Mouse (Mus musculus) hindbrain, embryonic 10.5 days (tissue): ENCODE data around the gene E130114P18Rik. TPM values are rescaled to one million over a fixed set of nuclear protein-coding genes. Genes with fewer than 3 reads are reported as not detected.
A peak's percentile ranks its signal among the peaks of the same experiment; 100 is the strongest.

ENCODE experiments used
- DNase-seq: peaks from one replicate; pipeline ENCODE4 v3.0.0-alpha.2; 2017; ENCODE audit warnings: low spot score
- H3K27ac ChIP-seq: fragments of 300-500 bp; sonication (generic); 2 replicates; pipeline ENCODE4 v1.5.1; 2016; ENCODE audit warnings: mild to moderate bottlenecking, moderate library complexity
- H3K27me3 ChIP-seq: fragments of 300-500 bp; sonication (generic); 2 replicates; pipeline ENCODE4 v1.6.1; 2016; ENCODE audit warnings: mild to moderate bottlenecking; ENCODE audit not compliant: poor library complexity, insufficient read depth, severe bottlenecking
- H3K36me3 ChIP-seq: fragments of 300-500 bp; sonication (generic); 2 replicates; pipeline ENCODE4 v1.6.1; 2016; ENCODE audit warnings: mild to moderate bottlenecking, moderate library complexity
- H3K4me1 ChIP-seq: fragments of 300-500 bp; sonication (generic); replicated peaks from 2 replicates; pipeline ENCODE4 v1.6.1; 2016; ENCODE audit warnings: mild to moderate bottlenecking
- H3K4me3 ChIP-seq: fragments of 300-500 bp; sonication (generic); 2 replicates; pipeline ENCODE4 v1.5.1; 2016; ENCODE audit warnings: mild to moderate bottlenecking, moderate library complexity
- H3K9me3 ChIP-seq: fragments of 300-500 bp; sonication (generic); 2 replicates; pipeline ENCODE4 v1.6.1; 2016; ENCODE audit warnings: mild to moderate bottlenecking, moderate library complexity
- WGBS: fragments of 180-500 bp; shearing (Covaris S2); methylation state at CpG from one replicate; pipeline ENCODE4 v1.1.7; 2016; 5-methylcytosine and 5-hydroxymethylcytosine counted together
- polyA plus RNA-seq: library from polyadenylated mRNA; unstranded; fragments of >200 nt; fragmentation: Nextera tagmentation; extraction: Ambion mirVana; gene quantifications from 2 replicates; pipeline ENCODE4 v1.2.1, GENCODE M21; 2016

The E130114P18Rik gene
- polyA plus RNA-seq, 1 experiment from 2014 or later: 18.4 TPM

DNA sequence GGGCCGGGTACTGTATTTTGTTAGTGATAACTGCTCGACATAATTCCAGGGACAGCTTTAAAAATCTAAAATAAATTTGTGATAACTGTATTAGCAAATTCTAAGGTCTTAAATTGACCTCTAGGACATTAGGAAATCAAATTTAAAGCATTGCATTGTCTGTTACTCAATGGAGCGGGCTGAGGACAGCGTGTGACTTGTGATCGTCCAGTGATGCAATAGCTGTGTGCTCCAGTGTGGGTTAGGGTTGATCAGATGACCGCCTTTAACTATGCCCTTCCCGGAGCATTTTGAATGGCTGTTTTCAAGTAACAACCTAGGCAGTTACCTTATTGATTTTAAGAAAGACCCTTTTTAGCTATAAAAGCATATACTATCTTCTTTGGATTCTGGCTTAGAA lies 36.6 kb upstream of the E130114P18Rik start:
- Histone ChIP-seq H3K4me3 (no peak overlapping the region), H3K27me3 (no peaks in the 10 kb centered on the region), H3K27ac (no peak overlapping the region), H3K4me1 (no peaks in the 10 kb centered on the region), H3K36me3 (no peaks in the 10 kb centered on the region), H3K9me3 (no peaks in the 10 kb centered on the region)
- 93% methylated on average over 7 of the region's 7 CpGs for WGBS
- DNase-seq: no peak

DNA sequence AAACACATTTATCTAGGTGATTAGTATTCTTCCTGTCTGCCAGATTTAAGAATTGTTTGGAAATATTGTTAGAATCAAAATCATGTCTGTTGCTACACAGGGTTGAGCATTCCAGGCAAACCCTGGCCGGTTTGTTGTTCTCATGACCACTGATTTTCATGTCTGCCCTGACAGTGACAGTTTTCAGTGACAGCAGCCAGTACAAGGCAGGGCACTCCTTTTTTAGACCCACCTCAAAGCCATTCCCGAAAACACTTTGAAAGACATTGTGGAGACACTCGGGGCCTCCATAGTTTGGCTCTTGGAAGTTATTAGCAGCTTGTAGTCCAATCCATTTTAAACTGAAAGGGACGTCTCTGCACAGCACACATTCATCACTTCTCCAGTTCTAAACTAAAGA lies 36.1 kb upstream of the E130114P18Rik start:
- 86% methylated on average over 4 of the region's 4 CpGs for WGBS
- no peak overlapping the region for H3K4me3 ChIP-seq
- no peaks in the 10 kb centered on the region for H3K9me3 ChIP-seq

DNA sequence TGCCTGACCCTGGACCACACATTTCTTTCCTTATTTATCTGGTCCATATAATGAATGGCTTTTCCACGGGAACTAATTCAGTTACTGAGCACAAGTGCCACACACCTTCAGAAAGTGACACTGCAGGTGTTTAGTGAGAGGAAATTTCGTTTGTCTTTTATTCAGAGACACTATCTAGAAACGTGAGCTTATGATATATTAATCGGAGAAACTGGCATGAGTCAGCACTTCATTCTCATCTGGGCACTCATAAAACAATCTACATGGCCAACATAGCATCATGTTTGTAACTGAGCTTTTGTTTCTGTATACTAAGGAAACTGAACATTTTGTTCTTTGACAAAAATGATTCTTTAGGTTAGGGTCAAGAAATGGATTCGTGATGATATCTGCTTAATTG lies 35.2 kb upstream of the E130114P18Rik start:
- no peak for DNase-seq
- no peaks in the 10 kb centered on the region for H3K9me3 ChIP-seq
- H3K27me3 ChIP-seq: no peaks in the 10 kb centered on the region
- H3K4me1 ChIP-seq: no peaks in the 10 kb centered on the region
- no peak overlapping the region for H3K4me3 ChIP-seq
- WGBS: 89% methylated on average over 5 of the region's 5 CpGs
- H3K36me3 ChIP-seq: no peaks in the 10 kb centered on the region
- H3K27ac ChIP-seq: no peak overlapping the region

More for the DNA sequence above, 36.1 kb upstream of the E130114P18Rik start:
- H3K27ac ChIP-seq: no peak overlapping the region
- H3K27me3 ChIP-seq: no peaks in the 10 kb centered on the region
- H3K36me3 ChIP-seq: no peaks in the 10 kb centered on the region
- no peaks in the 10 kb centered on the region for H3K4me1 ChIP-seq
- no peak for DNase-seq

DNA sequence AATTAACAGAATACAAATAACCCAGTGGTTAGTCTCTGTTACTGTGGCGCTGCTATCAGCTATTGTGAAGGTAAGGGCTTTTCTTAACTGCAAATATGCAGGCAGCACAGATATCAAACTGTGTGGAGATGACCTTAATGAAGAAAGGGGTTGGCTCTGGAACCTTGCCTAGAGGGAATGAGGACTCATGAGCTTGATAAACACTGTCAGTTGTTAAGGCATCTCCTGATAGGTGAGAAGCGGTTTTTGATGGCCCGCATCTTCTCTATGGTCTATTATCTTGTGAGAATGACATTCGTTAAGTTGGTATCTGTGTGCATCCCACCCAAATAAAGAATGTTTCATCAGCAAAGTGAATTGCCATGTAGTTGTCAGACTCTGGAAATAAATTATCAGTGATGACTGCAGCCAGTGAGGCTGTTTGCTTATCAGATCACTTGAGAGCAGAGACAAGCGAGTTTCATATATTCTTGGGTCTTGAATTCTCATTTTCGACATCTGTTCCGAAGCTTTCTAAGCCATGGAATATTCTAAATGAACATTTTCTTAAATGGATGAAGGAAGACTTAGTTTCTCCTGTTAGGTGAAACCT lies 32.6 kb upstream of the E130114P18Rik start:
- WGBS: 91% methylated on average over 7 of the region's 7 CpGs
- no peak for DNase-seq
- no peak overlapping the region for H3K27ac ChIP-seq
- peaks cover 14% of the 10 kb centered on the region for H3K4me1 ChIP-seq
- no peaks in the 10 kb centered on the region for H3K9me3 ChIP-seq
- no peak overlapping the region for H3K4me3 ChIP-seq
- H3K36me3 ChIP-seq: no peaks in the 10 kb centered on the region
- H3K27me3 ChIP-seq: no peaks in the 10 kb centered on the region

DNA sequence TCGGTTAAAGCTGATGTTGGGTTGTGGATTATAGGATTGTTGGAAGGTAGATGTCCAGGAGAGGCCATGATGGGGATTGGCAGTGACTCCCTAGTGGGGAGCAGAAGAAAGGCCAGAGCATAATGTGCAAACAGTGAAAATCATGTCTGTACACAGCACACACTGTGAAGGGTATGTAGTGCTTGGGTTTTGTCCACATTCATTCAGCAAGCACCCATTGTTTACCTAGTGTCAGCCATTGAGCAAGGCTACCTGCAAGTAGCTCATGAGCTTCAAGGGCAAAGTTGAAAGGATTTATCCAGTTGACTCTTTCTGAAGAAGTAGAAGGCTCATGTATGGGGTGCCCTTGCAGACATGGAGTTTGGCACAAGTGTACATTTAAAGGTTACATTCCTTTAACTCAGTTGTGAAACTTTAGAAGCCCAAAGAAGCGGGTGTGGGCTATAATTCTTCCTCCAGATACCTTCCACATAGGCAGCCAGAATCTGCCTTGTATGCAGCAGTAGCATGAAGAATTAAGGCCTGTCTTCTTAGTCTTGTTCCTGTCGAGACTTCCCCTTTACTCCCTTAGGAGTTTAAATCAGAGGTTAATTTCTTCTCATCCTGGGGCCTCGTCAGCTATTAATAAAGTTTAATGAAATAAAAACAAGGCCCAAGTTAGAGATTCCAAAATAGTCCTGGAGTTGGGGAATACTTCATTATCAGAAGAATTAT lies 31.9 kb upstream of the E130114P18Rik start:
- no peaks in the 10 kb centered on the region for H3K27me3 ChIP-seq
- no peak overlapping the region for H3K27ac ChIP-seq
- H3K9me3 ChIP-seq: no peaks in the 10 kb centered on the region
- no peak for DNase-seq
- H3K4me1 ChIP-seq: peaks cover 17% of the 10 kb centered on the region
- no peaks in the 10 kb centered on the region for H3K36me3 ChIP-seq
- H3K4me3 ChIP-seq: no peak overlapping the region
- 76% methylated on average over 4 of the region's 4 CpGs for WGBS

DNA sequence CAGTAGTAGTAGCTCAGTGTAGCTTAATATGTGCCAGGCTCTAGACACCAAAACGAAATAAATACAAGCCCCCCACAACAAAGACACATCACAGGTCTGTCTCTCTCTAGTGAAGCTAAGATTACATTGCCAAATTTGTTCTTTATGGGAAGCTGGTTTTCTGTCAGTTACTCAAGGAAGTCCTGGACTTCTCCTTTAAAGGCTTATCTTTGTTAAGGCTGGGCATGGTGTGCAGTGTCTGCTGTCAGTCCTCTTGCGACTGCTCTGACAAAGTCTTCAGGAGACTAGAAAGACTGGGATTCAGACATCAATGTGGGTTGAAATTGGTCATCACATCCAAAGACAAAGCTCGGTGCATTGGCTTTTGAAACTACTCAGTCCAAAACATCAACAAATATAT lies 31.0 kb upstream of the E130114P18Rik start:
- no peaks in the 10 kb centered on the region for H3K9me3 ChIP-seq
- DNase-seq: no peak
- H3K4me3 ChIP-seq: no peak overlapping the region
- 89% methylated on average over 3 of the region's 3 CpGs for WGBS
- H3K27ac ChIP-seq: no peak overlapping the region
- H3K36me3 ChIP-seq: no peaks in the 10 kb centered on the region
- H3K4me1 ChIP-seq: peaks cover 20% of the 10 kb centered on the region
- no peaks in the 10 kb centered on the region for H3K27me3 ChIP-seq

DNA sequence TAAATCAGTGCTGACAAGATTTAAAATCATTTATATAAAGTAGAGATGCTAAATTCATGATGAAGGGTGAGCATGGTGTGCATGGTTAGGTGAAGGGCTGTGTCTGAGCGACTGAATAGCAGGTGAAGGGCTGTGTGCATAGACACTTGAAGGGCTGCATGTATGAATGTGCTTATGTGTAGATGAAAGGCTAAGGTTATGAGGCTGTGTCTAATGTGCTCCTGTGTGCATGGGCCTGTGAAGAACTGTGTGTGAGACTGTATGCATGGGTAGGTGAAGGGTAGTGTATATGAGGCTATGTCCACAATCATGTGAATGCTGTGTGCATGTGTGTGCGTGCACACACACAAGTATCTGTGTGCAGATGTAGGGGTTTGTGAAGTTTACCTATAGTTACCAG lies 29.0 kb upstream of the E130114P18Rik start:
- DNase-seq: no peak
- Histone ChIP-seq H3K4me1 (peaks cover 24% of the 10 kb centered on the region), H3K36me3 (peaks cover 10% of the 10 kb centered on the region), H3K27me3 (no peaks in the 10 kb centered on the region), H3K9me3 (peaks cover 5% of the 10 kb centered on the region; the same call in 1 of the 2 replicates), H3K27ac (no peak overlapping the region), H3K4me3 (no peak overlapping the region)
- 88% methylated on average over 2 of the region's 2 CpGs for WGBS

DNA sequence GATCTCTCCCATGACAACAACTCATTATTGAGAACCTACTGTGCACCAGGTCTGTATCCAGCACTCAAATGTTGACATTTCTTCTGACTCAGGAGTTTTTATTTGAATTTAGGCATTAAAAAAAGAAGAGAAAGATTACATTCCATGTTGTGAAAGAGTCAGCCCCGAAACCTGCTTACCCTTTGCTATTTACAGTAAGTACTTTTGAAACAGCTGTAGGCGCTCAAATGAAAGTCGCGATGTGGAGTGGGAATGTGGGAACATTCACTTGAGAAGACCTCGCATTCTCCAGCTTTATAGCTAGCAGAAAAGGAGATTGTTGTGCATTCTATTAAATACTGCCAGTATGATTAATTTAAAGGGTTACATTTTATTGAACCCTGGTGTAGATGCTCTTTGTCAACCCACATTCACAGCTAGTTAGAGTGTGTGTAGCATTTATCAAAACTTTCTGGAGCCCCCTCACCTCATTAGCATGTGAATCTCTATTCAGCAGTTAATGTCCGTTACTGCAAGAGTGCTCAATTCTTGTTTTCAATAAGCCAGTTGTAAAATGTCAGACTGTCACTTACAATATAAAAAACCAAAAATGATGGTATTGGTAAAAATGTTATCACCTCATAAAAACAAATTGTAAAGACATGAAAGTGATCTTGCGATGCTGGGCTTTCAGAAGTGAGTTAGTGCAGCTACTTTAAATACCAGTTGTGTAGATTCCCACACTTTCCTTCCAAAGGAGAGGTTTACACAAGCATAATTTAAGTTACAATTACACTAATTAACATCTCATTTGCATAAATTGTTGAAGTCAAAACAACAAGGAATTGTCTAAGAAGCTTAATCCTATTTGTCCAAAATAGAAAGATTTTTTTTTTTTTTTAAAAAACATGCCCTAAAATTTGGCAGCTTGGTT lies 28.3 kb upstream of the E130114P18Rik start:
- Histone ChIP-seq H3K27ac (0 out of 2 replicates have a peak overlapping the region, but pooled peaks have one; percentile 24), H3K4me3 (no peak overlapping the region), H3K9me3 (peaks cover 5% of the 10 kb centered on the region; the same call in 1 of the 2 replicates), H3K27me3 (no peaks in the 10 kb centered on the region), H3K36me3 (peaks cover 14% of the 10 kb centered on the region), H3K4me1 (peaks cover 24% of the 10 kb centered on the region)
- WGBS: 65% methylated on average over 7 of the region's 7 CpGs
- no peak for DNase-seq

DNA sequence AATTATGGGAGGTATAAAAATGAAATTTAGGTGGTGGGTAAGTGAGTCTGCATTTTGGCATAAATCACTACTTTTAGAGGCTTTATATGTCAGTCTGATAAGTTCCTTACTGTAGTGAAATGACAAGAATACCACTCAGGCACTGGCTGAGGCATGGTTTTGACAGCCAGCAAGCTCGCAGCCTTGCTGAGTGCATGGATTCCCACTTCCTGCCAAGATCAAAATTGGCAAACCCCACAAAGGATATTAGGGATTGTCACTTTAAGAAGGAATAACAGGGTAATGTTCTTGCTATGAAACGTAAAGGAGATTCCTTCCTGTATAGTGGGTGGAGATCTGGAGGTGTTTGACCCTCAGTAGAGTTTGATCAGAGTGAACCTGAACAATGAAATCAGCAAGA lies 27.4 kb upstream of the E130114P18Rik start:
- peaks cover 5% of the 10 kb centered on the region; the same call in 1 of the 2 replicates for H3K9me3 ChIP-seq
- WGBS: 65% methylated on average over 2 of the region's 2 CpGs
- no peak overlapping the region for H3K4me3 ChIP-seq
- H3K27me3 ChIP-seq: no peaks in the 10 kb centered on the region
- no peak for DNase-seq
- peaks cover 14% of the 10 kb centered on the region for H3K36me3 ChIP-seq
- H3K4me1 ChIP-seq: peaks cover 24% of the 10 kb centered on the region
- H3K27ac ChIP-seq: no peak overlapping the region

DNA sequence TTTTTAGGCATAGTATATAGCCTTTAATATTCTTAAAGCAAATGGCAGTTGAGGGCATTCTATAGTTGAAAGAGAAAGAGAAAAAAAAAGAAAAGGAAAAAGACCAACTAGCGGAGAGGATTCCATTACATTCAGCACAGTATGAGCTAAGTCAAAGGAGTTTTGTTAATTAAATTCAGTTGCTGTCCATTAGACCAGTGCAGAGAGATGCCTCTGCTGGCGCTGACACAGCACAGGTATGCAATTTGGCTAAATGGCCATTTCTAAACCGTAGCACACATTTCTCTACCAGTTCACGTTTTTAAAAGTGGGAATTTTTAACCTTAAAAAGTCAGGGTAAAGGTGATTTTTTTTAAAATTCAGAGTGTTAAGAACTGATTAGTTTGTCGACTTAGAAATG lies 26.8 kb upstream of the E130114P18Rik start:
- DNase-seq: no peak
- H3K27me3 ChIP-seq: no peaks in the 10 kb centered on the region
- 73% methylated on average over 5 of the region's 5 CpGs for whole genome bisulfite sequencing
- no peak overlapping the region for H3K4me3 ChIP-seq
- H3K9me3 ChIP-seq: peaks cover 5% of the 10 kb centered on the region; the same call in 1 of the 2 replicates
- peaks cover 14% of the 10 kb centered on the region for H3K36me3 ChIP-seq
- no peak overlapping the region for H3K27ac ChIP-seq
- peaks cover 24% of the 10 kb centered on the region for H3K4me1 ChIP-seq

DNA sequence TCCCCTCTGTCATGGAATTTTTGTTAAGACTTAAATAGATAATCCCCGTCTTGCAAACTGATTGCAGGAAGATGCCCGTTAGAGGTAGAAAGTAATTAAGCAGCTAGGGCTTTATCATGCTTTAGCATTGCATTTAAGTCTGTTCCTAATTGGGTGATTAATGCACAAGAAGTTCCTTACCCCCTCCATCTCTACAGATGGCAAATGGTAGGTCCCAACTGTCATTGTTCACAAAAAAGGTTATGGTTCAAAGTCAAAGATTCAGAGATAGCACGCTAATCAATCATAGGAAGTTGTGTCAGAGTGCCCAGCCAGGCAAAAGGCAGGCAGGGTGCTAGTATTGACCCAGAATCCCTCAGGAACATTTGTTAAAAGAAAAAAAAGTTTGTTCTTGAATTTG lies 25.9 kb upstream of the E130114P18Rik start:
- DNase-seq: no peak
- peaks cover 24% of the 10 kb centered on the region for H3K4me1 ChIP-seq
- peaks cover 5% of the 10 kb centered on the region; the same call in 1 of the 2 replicates for H3K9me3 ChIP-seq
- no peak overlapping the region for H3K4me3 ChIP-seq
- WGBS: 83% methylated on average over 3 of the region's 3 CpGs
- no peaks in the 10 kb centered on the region for H3K27me3 ChIP-seq
- H3K36me3 ChIP-seq: peaks cover 14% of the 10 kb centered on the region
- no peak overlapping the region for H3K27ac ChIP-seq

DNA sequence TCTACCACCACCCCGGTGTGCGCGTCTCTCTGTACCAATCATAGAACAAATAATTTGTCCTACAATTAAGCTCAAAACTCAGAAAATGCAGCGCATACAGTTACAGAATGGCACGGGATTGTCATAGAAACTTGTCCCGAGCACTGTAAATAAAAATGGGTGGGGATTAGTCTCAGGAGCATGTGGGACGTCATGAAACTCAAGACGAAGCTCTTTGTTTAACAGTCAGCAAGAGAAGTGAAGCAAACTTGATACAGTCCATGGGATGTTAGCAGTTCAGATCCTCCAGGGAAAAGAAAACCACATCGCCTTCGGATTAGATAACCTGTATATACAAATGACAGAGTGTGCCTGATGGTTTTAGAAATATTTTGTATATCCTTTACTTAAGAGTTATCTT lies 18.6 kb upstream of the E130114P18Rik start:
- no peak for DNase-seq
- H3K4me3 ChIP-seq: no peak overlapping the region
- H3K27ac ChIP-seq: no peak overlapping the region
- WGBS: 85% methylated on average over 10 of the region's 10 CpGs
- H3K4me1 ChIP-seq: peaks cover 6% of the 10 kb centered on the region
- no peaks in the 10 kb centered on the region for H3K9me3 ChIP-seq
- H3K27me3 ChIP-seq: peaks cover 9% of the 10 kb centered on the region
- 0 out of 2 replicates have a peak, but pooled peaks cover 4% of the 10 kb centered on the region for H3K36me3 ChIP-seq
